Mouse (Mus musculus): ENCODE measurements around the gene Ninj2. TPM values are rescaled to one million over a fixed set of nuclear protein-coding genes. Genes with fewer than 3 reads are reported as not detected.

The Ninj2 gene
- total and polyA plus RNA-seq, 3 experiments: 1.1 to 6.5 TPM; not detected in 1

- Histone ChIP-seq H3K79me2 (replicated peaks; ENCODE audit: control insufficient read depth, extremely low read depth, insufficient read depth, poor library complexity, severe bottlenecking) (no peaks in the 10 kb centered on the region), H3K9me3 (replicated peaks; ENCODE audit: low read length) (no peaks in the 10 kb centered on the region), H3K4me1 (ENCODE audit: control insufficient read depth in 1 of 2, insufficient read depth in 2 of 2) (peaks cover 28 to 38% of the 10 kb centered on the region in 2 experiments), H3K27ac (ENCODE audit: insufficient read depth, low read depth) (no peak overlapping the region), H3K4me2 (ENCODE audit: insufficient read depth, low read depth, poor library complexity, severe bottlenecking) (no peak overlapping the region), H3K36me3 (replicated peaks in 1 of 2; ENCODE audit: control insufficient read depth in 1 of 2, insufficient read depth in 1 of 2, low read length in 1 of 2) (no peaks in the 10 kb centered on the region), H3K4me3 (replicated peaks in 1 of 3; ENCODE audit: low read depth in 2 of 3, low read length in 2 of 3, poor library complexity in 1 of 3) (no peak overlapping the region), H3K9ac (ENCODE audit: insufficient read depth, low read depth) (no peak overlapping the region), H3K27me3 (replicated peaks) (no peaks in the 10 kb centered on the region)
- in situ Hi-C loops (cut with MboI; ENCODE audit: low pct_ligation_motif_present, low pct_unique_long_range_greater_than_20kb, low sequenced_read_pairs) (no loop called here), dilution Hi-C loops (cut with MboI; ENCODE audit: extremely low pct_ligation_motif_present, extremely low pct_unique_long_range_greater_than_20kb, low sequenced_read_pairs) (no loop called here)
- no peak for DNase-seq (ENCODE audit: extremely low read depth)
- TF ChIP-seq MYC (IDR thresholded peaks at IDR 0.05; ENCODE audit: low read depth, low read length) (no peak), MAFK (IDR thresholded peaks at IDR 0.05; ENCODE audit: insufficient replicate concordance, low read length) (no peak)
Measured at GRCm38 (mm10) chr6:120145439-120145838, 52.3 kb downstream of the Ninj2 start.

- Histone ChIP-seq H3K9ac (ENCODE audit: insufficient read depth, low read depth) (no peak overlapping the region), H3K4me3 (replicated peaks in 1 of 3; ENCODE audit: low read depth in 2 of 3, low read length in 2 of 3, poor library complexity in 1 of 3) (no peak overlapping the region), H3K27me3 (replicated peaks) (no peaks in the 10 kb centered on the region), H3K9me3 (replicated peaks; ENCODE audit: low read length) (no peaks in the 10 kb centered on the region), H3K36me3 (replicated peaks in 1 of 2; ENCODE audit: control insufficient read depth in 1 of 2, insufficient read depth in 1 of 2, low read length in 1 of 2) (no peaks in the 10 kb centered on the region), H3K4me1 (ENCODE audit: control insufficient read depth in 1 of 2, insufficient read depth in 2 of 2) (peaks cover 33 to 49% of the 10 kb centered on the region in 2 experiments), H3K79me2 (replicated peaks; ENCODE audit: control insufficient read depth, extremely low read depth, insufficient read depth, poor library complexity, severe bottlenecking) (no peaks in the 10 kb centered on the region), H3K4me2 (ENCODE audit: insufficient read depth, low read depth, poor library complexity, severe bottlenecking) (no peak overlapping the region), H3K27ac (ENCODE audit: insufficient read depth, low read depth) (no peak overlapping the region)
- TF ChIP-seq TBP (conservative IDR thresholded peaks at IDR 0.05; ENCODE audit: low read depth, low read length) (no peak), HCFC1 (IDR thresholded peaks at IDR 0.05; ENCODE audit: low read depth, low read length) (no peak), E2F4 (IDR thresholded peaks at IDR 0.05; ENCODE audit: insufficient replicate concordance, low read depth, low read length) (no peak), RCOR1 (conservative IDR thresholded peaks at IDR 0.05; ENCODE audit: low read depth, low read length) (no peak), ZC3H11A (IDR thresholded peaks at IDR 0.05; ENCODE audit: low read depth, low read length) (no peak), POLR2AphosphoS2 (IDR thresholded peaks at IDR 0.05; ENCODE audit: low read depth, low read length) (no peak), SIN3A (IDR thresholded peaks at IDR 0.05; ENCODE audit: low read length) (no peak), USF2 (conservative IDR thresholded peaks at IDR 0.05; ENCODE audit: low read depth, low read length) (no peak)
- dilution Hi-C loops (cut with MboI; ENCODE audit: extremely low pct_ligation_motif_present, extremely low pct_unique_long_range_greater_than_20kb, low sequenced_read_pairs): no loop called here
- in situ Hi-C loops (cut with MboI; ENCODE audit: low pct_ligation_motif_present, low pct_unique_long_range_greater_than_20kb, low sequenced_read_pairs): no loop called here
- no peak for DNase-seq (ENCODE audit: extremely low read depth)
Measured at GRCm38 (mm10) chr6:120146676-120147075, 53.5 kb downstream of the Ninj2 start.

GRCm38 (mm10) chr6:120147411-120147810 lies 54.3 kb downstream of the Ninj2 start:
- Histone ChIP-seq H3K4me3 (replicated peaks in 1 of 3; ENCODE audit: low read depth in 2 of 3, low read length in 2 of 3, poor library complexity in 1 of 3) (no peak overlapping the region), H3K27ac (ENCODE audit: insufficient read depth, low read depth) (no peak overlapping the region), H3K79me2 (replicated peaks; ENCODE audit: control insufficient read depth, extremely low read depth, insufficient read depth, poor library complexity, severe bottlenecking) (no peaks in the 10 kb centered on the region), H3K27me3 (replicated peaks) (no peaks in the 10 kb centered on the region), H3K9me3 (replicated peaks; ENCODE audit: low read length) (no peaks in the 10 kb centered on the region), H3K4me1 (ENCODE audit: control insufficient read depth in 1 of 2, insufficient read depth in 2 of 2) (peaks cover 33 to 54% of the 10 kb centered on the region in 2 experiments), H3K36me3 (replicated peaks in 1 of 2; ENCODE audit: control insufficient read depth in 1 of 2, insufficient read depth in 1 of 2, low read length in 1 of 2) (no peaks in the 10 kb centered on the region), H3K4me2 (ENCODE audit: insufficient read depth, low read depth, poor library complexity, severe bottlenecking) (no peak overlapping the region), H3K9ac (ENCODE audit: insufficient read depth, low read depth) (no peak overlapping the region)
- no peak for DNase-seq (ENCODE audit: extremely low read depth)
- dilution Hi-C loops (cut with MboI; ENCODE audit: extremely low pct_ligation_motif_present, extremely low pct_unique_long_range_greater_than_20kb, low sequenced_read_pairs) (no loop called here), in situ Hi-C loops (cut with MboI; ENCODE audit: low pct_ligation_motif_present, low pct_unique_long_range_greater_than_20kb, low sequenced_read_pairs) (no loop called here)
- TF ChIP-seq E2F4 (IDR thresholded peaks at IDR 0.05; ENCODE audit: insufficient replicate concordance, low read depth, low read length) (no peak), POLR2AphosphoS2 (IDR thresholded peaks at IDR 0.05; ENCODE audit: low read depth, low read length) (no peak), MAX (IDR thresholded peaks at IDR 0.05; ENCODE audit: low read length) (no peak), MXI1 (IDR thresholded peaks at IDR 0.05; ENCODE audit: low read depth, low read length) (no peak), RCOR1 (conservative IDR thresholded peaks at IDR 0.05; ENCODE audit: low read depth, low read length) (no peak), ZKSCAN1 (IDR thresholded peaks at IDR 0.05; ENCODE audit: borderline replicate concordance, low read depth, low read length) (no peak), MEF2A (IDR thresholded peaks at IDR 0.05; ENCODE audit: borderline replicate concordance, low read depth, low read length) (no peak), USF1 (IDR thresholded peaks at IDR 0.05; ENCODE audit: low read depth, low read length) (no peak), NRF1 (IDR thresholded peaks at IDR 0.05; ENCODE audit: low read depth, low read length) (no peak), CHD2 (IDR thresholded peaks at IDR 0.05; ENCODE audit: low read length) (no peak), MYC (IDR thresholded peaks at IDR 0.05; ENCODE audit: low read depth, low read length) (no peak)
